Mouse (Mus musculus) thymus, postnatal 36 days (tissue): Measurements from ENCODE around the gene Itgb3.

ENCODE experiments used
- DNase-seq, 2 experiments: peaks; one replicate each; pipeline ENCODE4 v3.0.0; 2022; ENCODE audit warnings: mixed read lengths in 2 of 2

Gene Itgb3

DNA sequence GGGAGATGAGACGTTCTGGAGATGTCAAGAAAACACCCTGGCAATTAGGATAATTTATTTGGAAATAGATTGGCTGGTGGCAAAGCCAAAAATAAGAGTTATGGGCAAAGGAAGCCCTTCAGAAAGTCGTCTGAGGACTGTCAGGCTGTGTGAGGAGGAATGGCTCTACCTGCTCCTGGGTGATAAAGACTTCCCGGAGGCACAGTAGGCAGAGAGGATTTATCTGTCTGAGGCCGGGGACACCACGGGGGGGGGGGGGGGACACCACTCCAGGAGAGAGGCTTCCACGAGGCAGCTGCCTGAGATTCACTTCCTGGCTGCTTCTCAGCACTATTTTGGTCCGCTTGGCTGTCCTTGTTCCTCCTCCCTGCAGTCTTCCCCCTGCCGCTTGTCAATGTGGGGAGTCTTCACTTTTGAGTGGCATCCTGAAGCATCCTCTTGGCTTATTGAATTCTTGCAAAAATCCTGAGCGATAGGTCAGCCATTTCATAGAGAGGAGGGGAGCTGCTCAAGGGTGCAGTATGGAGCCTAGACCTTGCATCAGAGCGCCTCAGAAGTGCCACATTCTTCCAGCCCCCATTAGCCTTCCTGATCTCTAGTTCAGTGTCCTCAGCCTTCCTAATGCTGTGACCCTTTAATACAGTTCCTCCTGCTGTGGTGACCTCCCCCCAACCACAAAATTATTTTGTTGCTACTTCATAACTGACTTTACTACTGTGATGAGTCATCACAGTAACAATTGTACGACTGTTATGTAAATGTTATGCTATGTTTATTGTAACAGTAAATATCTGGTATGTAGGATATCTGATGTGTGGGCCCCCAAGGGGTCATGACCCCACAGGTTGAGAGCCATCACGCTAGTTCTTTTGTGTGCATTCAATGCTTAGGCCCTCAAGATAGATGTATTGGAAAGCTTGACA lies 14.5 kb downstream of the Itgb3 start:
- DNase-seq, result no peak

DNA sequence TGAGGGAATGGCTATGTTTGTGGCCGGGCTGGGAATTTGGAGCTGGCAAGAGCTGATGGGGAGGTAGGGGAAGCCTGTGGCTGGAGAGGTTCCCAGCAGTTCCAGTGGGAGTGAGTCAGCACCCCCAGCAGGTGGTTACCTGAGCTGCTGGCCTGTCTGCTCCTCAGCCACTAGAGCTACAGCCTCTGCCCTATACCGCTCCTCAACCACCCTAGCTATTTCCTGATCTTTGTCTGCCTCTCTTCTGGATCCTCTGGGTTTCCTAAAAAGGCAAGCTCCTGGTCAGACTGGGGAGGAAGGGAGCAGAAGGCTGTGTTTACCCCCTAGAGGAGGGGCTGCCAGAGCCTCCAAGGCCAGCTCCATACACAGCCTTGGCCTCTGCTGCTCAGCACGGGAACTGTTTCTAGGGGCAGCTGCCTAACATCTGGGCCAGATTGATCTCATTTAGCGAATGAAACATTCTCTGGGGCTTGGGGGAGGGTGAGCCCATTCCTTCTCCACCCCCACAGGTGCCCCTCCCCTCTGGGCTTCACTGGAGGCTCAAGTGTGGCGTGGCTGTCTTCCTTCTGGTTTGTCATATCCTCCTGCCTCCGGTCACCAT lies 17.1 kb downstream of the Itgb3 start:
- DNase-seq, result no peak

DNA sequence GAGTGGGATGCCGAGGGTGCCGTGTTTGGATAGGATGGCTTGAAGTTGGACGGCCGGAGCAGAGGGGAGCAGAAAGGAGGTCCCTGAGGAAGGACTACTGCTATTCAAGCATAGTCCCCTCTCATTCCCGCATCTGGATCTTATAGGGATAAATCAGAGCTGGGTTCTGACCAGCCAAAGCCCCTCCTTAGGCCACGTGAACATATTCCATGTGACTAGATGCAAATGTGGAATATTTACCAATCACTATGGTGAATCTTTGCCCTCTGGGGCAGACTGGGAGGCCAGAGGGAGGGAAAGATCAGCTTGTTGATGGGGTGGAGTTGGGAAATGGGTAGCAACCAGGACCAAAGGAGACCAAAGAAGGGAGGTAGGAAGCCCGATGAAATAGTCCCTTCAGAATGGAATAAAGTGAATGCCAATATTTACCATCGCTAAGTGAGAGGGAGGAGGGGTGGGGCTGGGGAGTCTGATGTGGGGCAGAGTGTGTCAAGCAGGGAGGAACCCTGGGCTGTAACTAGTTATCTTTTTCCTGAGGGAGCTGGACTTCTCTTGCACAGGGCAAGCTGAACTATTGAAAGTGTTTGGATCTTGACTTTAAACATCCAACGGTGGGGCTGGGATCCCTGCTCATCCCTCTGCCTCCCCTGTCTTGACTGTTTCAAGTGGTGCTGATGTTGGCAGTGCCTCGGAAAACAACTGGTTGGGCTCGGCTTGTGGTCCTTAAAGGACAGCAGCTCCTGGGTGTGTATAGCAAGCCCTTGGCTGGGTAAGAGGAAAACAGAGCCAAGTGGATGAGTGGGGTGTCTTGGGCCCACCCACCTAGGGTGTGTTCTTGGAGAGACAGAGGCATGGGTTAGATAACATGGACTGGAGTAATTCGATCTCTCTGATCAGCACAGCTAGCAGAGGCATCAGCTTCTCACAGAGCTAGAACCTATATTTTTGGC lies 17.9 kb downstream of the Itgb3 start:
- no peak for DNase-seq

DNA sequence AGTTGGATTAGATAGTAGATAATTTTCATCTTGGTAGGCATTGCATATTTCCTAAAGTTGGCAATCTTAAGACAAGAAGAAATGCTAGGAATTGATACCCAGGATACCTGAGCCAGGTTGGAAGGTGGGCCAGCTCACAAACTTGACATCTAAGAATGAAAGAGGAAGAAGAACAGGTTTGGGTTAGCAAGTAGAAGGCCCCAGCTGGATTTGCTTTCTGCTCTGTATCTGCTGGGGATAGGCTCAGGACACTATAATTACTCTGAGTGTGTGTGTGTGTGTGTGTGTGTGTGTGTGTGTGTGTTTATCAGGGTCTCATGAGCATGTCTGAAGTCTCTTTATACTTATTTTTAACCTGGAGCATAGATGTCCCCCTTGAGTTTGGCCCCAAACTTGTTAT lies 18.8 kb downstream of the Itgb3 start:
- no peak for DNase-seq

DNA sequence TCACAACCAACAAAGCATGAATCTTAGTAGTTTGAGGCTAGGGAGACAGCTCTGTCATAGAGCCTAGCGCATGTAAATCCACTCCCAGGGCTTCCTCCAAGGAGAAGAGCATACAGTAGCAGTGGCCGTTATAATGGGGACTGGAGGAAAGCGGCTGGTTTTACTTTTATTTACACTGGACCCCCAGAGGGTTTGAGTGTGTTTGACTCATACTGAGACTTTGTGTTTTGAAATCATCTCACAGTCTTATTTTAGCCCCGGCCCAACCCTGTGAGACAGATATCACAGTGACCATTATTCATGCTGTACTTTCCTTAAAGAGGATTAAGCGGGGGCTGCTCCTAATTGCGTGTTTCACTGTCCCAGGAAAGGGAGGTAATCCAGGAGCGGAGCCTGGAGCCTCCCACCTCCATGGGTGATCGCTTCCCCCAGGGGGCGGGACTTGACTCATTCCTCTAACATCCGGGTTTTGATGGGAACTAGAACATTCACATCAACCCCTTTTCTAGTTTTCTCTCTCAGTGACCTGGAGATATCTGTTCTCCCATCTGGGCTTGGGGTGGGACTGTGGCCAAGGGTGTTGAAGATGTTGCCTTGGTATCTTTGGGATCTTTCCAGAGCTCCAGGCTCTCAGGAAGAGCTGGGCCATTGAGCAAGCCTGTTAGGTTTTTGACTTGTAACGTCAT lies 20.0 kb downstream of the Itgb3 start:
- DNase-seq, result no peak

DNA sequence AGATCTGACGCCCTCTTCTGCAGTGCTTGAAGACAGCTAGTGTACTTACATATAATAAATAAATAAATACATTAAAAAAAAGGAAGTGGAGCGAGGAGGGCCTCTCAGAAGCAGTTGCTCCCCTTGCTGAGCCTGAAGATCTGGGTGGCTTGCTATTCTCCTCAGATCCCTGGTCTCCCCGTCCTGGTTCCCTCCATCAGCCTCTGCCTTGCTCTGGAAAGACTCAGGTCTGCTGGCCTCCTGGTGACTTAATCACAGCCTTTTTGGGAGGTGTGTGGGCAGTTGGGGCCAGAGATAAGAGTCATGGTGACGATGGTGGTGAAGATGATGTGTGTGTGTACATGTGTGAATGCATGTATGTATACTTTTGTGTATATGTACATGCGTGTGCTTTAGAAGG lies 20.8 kb downstream of the Itgb3 start:
- no peak for DNase-seq

DNA sequence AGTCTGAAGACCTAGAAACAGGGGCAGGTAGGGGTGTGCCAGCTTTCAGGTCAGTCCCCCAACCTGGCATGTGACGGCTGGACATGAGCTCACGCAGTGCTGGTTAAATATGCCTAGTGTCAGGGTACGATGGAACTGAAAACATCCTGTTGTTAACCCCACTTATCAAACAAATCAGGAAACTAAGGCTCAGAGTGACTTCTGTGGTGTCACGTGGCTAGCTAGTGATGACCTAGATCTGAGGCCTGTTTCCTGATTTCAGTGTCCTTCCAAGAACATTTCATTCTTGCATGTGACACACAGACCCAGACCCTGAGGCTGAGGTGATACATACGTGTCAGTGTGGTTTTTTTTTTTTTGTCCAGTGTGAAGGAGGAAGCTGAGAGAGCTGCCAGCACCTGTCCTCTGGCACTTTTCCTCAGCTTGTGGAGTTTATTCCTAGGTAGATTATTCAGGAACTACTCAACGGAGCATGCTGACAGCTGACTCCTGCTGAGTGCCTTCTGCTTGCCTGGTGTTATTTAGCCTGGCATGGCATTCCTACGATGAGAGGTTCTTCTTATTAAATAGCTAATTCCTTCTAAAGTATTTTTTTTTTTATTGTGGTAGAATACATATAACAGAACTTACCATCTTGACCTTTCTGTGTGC lies 22.5 kb downstream of the Itgb3 start:
- DNase-seq, result no peak

DNA sequence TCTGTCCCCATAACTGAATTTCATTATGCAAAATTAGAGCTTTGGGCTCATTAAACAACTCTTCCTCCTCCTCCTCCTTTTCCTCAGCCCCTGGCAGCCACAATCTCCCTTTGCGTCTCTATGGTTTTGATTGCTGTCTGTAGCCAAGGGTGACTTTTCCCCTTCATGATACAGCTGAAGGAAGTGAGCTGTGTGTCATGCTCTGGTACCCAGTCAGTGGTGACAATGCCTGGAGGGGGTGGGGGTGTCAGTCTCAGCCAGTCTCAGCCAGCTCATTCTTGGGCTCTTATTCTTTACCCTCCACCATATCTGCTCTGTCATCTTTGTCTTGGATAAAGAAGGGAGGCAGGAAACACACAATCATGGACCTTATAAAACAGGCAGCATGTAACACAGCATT lies 23.5 kb downstream of the Itgb3 start:
- peak in 1 of 2 experiments; percentile 43 for DNase-seq

DNA sequence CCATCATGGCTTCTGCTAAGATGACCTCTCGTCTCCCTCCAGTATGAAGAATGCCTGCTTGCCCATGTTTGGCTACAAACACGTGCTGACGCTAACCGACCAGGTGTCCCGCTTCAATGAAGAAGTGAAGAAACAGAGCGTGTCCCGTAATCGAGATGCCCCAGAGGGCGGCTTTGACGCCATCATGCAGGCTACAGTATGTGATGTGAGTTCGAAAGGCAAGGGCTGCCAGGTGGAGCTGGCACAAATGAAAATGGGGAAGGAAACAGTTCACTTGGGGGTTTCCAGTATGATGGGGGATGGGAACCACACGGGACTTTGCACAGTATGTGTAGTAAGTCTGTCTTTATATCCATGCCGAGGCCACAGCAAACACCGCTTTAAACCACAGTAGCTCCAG lies 29.2 kb downstream of the Itgb3 start:
- DNase-seq, result no peak

DNA sequence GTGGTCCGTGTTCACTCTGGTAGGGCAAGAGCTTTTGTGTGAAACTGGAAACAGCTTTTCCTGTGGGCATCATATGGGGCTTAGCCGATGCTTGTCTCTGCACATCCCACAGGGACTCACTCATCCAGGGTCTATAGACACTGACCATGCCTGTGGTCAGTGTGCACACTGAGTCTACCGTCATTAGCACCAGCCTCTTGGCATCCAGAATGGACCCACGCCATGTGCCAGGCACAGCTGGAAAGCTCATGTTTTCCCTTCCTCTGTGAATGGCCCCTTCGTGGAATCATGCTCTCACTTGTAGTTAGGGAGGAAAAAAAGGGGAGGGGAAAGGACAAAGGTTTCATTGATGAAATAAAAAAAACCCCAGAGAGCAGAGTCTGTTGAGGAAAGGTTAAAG lies 30.2 kb downstream of the Itgb3 start:
- DNase-seq, result no peak

DNA sequence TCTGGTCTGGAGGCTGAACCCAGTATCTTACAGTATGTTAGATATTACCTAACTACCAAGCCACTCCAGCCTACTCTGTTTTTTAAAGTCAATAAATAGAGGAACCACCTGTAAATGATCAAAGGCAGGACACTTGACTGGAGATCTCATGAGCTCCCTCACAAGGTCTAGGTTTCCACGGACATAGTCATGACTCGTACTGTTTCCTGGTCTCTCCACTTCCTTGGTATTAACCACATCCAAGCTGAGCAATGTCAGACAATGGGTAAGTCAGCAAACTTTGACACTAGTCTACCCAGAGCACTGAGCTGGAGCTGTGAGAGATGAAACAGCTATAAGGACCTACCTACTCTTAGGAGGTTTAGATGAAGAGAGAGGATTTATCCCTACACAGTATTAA lies 31.1 kb downstream of the Itgb3 start:
- DNase-seq, result no peak

DNA sequence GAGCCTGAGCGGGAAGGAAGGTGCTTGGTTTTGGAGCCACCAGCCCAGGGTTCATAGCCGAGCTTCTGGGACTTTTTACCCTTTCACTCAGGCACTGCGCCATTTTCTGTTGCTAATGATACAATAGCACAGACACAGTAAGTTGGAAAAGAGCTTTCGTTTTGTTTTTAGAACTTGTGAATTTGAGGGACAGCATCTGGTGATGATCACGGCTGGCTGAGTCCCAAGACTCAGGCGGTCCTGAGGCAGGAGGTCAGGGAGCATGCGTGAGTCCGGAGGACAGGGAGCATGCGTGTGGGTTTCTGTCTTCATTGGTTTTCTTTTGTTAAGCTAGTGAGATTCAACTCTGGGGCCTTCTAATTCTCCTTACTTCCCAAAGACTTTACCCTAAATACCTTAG lies 31.8 kb downstream of the Itgb3 start:
- DNase-seq, result no peak

DNA sequence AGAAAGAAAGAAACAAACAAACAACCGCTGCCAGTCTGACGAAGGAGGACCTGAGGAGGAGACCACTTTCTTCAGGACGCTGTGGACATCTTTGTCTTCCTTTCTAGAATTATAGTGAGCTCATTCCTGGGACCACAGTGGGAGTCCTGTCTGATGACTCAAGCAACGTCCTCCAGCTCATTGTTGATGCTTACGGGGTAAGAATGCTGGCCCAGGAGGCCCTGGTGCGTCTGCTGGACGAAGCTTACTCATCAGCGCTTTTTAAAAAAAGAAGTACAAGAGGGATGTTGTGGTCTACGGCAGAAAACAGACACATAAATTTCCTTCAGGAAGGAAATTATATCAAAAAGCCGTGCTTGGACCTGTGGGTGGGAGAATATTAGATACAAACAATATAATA lies 33.1 kb downstream of the Itgb3 start:
- no peak for DNase-seq

DNA sequence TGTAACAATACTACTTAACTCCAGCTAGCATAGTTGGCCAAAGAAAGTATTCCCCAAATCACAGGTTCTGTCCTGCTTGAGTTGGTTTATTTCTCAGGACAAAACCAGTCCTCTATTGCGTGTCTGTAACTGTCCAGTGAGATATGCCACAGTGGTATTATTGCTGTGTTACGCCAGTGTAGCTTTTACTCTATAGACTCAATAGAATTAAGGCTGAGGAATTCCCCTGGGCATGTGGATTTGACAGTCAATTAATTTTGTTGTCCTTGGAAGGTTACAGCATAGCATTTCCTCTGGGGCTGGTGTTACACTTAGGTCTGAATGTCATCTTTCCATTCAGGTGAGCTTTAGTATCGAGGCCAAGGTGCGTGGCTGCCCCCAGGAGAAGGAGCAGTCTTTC lies 35.4 kb downstream of the Itgb3 start:
- no peak for DNase-seq

DNA sequence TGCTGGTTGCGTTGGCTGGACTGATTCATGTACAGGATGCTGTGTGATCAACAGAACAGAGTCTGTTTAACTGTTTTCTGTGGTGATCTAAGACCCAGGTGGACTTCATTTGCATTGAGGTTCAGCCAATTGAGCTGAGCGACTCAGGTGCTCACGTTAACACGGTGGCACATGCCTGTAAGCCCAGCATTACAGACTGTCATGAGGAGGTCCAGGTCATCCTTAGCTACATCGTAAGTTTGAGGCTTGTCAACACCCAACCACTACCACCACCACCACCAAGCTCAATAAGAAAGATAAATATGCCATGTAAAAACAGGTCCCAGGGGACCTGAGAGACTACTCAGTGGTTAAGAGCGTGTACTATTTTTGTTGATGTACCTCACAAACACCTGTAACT lies 37.6 kb downstream of the Itgb3 start:
- DNase-seq, result no peak

DNA sequence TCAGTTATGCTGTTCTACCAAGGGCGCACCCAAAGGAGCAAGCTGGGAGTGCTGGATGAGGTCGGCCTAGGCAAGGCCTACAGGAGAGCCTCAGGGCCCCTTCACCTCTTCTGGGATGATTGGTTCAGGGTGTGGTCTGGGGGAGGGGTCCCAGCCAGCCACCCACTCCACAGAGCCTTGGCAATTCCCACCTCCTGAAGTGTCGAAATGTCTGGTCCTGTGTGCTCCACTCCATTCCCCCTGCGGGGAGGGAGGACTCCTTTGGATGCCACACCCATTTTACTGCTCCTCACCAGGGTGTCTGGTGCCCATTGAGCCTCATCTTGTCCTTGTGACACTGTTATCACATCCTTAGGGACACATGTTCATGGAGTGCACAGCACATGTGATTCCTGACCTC lies 38.4 kb downstream of the Itgb3 start:
- DNase-seq, result no peak

DNA sequence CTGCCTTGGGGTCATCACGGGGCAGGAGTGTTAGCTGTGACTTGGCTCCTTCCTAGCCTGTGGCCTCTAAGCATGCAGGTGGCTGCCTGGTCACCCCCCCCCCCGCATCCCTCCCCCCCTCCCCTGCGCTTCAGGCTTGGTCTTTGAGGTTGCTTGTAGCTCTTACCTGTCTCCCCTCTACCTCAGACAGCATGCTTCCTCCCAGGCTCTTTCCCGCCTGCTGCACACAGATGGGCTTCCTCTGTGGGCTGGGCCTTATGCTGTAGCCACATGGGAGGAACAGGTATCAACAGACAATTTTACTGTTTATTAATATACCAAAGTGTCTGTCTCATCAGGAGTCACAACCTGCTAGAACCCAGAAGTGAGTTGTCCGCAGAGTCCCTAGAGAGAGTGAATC lies 38.8 kb downstream of the Itgb3 start:
- no peak for DNase-seq

DNA sequence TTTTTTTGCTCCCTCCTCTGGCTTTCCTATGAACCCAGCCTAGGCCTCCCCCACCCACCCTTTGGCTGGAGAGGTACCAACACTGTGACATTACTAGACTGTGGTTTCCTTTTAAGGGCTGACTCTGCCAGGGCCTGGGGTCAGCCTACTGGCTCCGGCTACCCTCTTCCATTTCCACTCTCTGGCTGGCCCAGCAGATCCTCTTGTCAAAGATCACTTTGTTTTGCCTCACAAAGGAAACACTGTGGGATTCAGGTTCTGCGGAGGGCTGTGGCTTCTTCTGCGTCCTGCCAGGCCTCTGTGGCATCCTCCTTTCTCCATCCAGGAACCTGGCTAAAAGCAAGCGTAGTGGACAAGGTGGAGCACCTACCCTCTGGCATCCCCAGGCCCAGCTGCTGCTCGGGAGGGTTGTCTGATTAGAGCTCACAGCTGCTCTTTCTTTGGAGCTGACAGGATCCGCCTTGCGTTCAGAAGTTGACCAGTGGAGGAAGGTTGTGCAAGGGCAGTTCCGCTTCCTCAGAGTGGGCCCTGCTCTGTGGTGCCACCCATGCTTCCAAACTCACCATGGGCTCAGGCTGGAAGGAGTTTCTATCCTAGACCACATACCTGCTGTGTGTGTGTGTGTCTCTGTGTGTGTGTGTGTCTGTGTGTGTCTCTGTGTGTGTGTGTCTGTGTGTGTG lies 39.5 kb downstream of the Itgb3 start:
- no peak for DNase-seq

DNA sequence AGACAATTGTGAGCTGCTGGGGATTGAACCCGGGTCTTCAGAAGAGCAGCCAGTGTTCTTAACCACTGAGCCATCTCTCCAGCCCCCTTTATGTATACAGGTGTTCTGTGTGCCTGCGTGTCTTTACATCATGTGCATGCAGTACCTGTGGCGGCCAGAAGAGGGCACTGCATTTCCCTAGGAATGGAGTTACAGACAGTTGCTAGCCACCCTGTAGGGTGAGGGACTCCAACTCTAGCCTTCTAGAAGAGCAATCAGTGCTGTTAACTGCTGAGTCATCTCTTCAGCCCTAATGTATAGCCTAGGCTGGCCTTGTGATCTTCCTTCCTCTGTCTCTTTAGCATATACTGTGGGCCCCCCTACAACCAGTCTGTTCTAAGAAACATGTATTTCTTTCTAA lies 40.8 kb downstream of the Itgb3 start:
- peak; percentile 64 to 68 for DNase-seq

DNA sequence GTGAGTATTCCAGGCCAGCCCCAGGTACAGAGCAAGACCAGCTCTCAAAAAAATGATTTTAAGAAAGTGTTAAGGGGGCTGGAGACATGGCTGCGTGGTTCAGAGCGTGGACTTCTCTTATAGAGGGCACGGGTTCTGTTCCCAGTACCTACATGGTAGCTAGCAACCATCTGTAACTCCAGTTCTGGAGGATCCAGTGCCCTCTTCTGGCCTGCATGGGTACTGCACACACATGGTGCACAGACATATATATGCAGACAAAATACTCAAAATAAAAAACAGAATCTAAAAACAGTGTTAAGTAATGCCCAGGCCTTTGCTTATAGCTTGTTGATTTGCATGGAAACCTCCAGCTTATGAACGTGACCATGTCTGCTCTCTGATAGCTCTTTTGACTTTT lies 52.8 kb downstream of the Itgb3 start:
- DNase-seq, result peak in 1 of 2 experiments; percentile 31

DNA sequence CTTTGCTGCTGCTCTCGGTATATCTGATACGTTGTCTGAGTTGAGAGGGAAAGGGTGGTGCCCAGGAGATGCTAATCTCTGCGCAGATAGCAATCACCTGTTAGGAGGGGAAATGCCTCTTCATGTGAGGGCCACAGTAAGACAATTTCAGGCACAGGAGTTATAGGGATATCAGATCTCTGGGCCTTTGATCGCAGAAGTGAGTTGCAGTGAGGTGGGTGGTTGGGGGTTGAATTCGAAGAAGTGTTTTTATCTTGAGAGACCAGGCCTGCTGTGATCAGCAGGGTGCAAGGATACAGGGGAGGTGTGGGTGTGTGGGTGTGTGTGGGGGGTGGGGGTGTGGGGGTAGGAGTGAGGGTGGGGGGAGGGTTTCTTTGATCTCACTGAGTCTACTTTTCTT lies 53.3 kb downstream of the Itgb3 start:
- DNase-seq, result peak; percentile 45 to 61
